Mouse (Mus musculus): ENCODE data around the gene Slc39a11. TPM values are rescaled to one million over a fixed set of nuclear protein-coding genes. Genes with fewer than 3 reads are reported as not detected.

The Slc39a11 gene
- polyA plus RNA-seq, 1 experiment from 2014 or later, result 23.5 TPM

- Histone ChIP-seq H3K27me3 (ENCODE audit: control insufficient read depth, insufficient read depth, low read length) (peaks cover 3% of the 10 kb centered on the region; the same call in 1 of the 2 replicates), H3K4me2 (ENCODE audit: low read depth, low read length) (no peak overlapping the region), H3K4me3 (ENCODE audit: low read depth, low read length) (no peak overlapping the region), H3K36me3 (ENCODE audit: control insufficient read depth, insufficient read depth, low read length) (no peaks in the 10 kb centered on the region), H3K9ac (replicated peaks; ENCODE audit: low read depth, low read length) (no peak overlapping the region), H3K9me3 (ENCODE audit: control insufficient read depth, low read length) (no peaks in the 10 kb centered on the region), H3K27ac (ENCODE audit: low read depth, low read length) (no peak overlapping the region), H3K4me1 (ENCODE audit: control insufficient read depth, insufficient read depth, low read length) (peaks cover 7% of the 10 kb centered on the region; the same call in 1 of the 2 replicates)
- 88% methylated on average over 7 of the region's 7 CpGs for WGBS
- no peak for ATAC-seq (ENCODE audit: low read depth)
These were observed 446.9 kb downstream of the Slc39a11 start for GRCm38 (mm10) chr11:113203008-113203407.

- WGBS, result under 1% methylated on average over 42 of the region's 42 CpGs
- H3K27me3 ChIP-seq (ENCODE audit: control insufficient read depth, insufficient read depth, low read length), result peaks cover 3% of the 10 kb centered on the region; the same call in 1 of the 2 replicates
- ATAC-seq (ENCODE audit: low read depth), result peak; percentile 93
These were observed 448.3 kb downstream of the Slc39a11 start for GRCm38 (mm10) chr11:113201470-113201997.

GRCm38 (mm10) chr11:113200901-113201300 is 449.0 kb downstream of the Slc39a11 start:
- Histone ChIP-seq H3K36me3 (ENCODE audit: control insufficient read depth, insufficient read depth, low read length) (no peaks in the 10 kb centered on the region), H3K9ac (replicated peaks; ENCODE audit: low read depth, low read length) (peak overlapping the region; percentile 55), H3K9me3 (ENCODE audit: control insufficient read depth, low read length) (no peaks in the 10 kb centered on the region), H3K27me3 (ENCODE audit: control insufficient read depth, insufficient read depth, low read length) (peaks cover 3% of the 10 kb centered on the region; the same call in 1 of the 2 replicates), H3K4me1 (ENCODE audit: control insufficient read depth, insufficient read depth, low read length) (peaks cover 11% of the 10 kb centered on the region; the same call in 1 of the 2 replicates), H3K4me2 (ENCODE audit: low read depth, low read length) (peak overlapping the region; percentile 90), H3K27ac (ENCODE audit: low read depth, low read length) (peak overlapping the region; percentile 84; the same call in 1 of the 2 replicates), H3K4me3 (ENCODE audit: low read depth, low read length) (peak overlapping the region; percentile 53)
- 0 out of 2 replicates have a peak, but pooled peaks have one; percentile 20 for ATAC-seq (ENCODE audit: low read depth)
- WGBS, result 4% methylated on average over 15 of the region's 15 CpGs

More at GRCm38 (mm10) chr11:113201470-113201997, 448.3 kb downstream of the Slc39a11 start:
- H3K9ac ChIP-seq (replicated peaks; ENCODE audit: low read depth, low read length), result peak overlapping the region; percentile 55
- H3K4me2 ChIP-seq (ENCODE audit: low read depth, low read length), result peak overlapping the region; percentile 90
- H3K36me3 ChIP-seq (ENCODE audit: control insufficient read depth, insufficient read depth, low read length), result no peaks in the 10 kb centered on the region
- H3K4me3 ChIP-seq (ENCODE audit: low read depth, low read length), result peak overlapping the region; percentile 53
- no peaks in the 10 kb centered on the region for H3K9me3 ChIP-seq (ENCODE audit: control insufficient read depth, low read length)
- peak overlapping the region; percentile 84 for H3K27ac ChIP-seq (ENCODE audit: low read depth, low read length)
- peaks cover 11% of the 10 kb centered on the region; the same call in 1 of the 2 replicates for H3K4me1 ChIP-seq (ENCODE audit: control insufficient read depth, insufficient read depth, low read length)

DNA sequence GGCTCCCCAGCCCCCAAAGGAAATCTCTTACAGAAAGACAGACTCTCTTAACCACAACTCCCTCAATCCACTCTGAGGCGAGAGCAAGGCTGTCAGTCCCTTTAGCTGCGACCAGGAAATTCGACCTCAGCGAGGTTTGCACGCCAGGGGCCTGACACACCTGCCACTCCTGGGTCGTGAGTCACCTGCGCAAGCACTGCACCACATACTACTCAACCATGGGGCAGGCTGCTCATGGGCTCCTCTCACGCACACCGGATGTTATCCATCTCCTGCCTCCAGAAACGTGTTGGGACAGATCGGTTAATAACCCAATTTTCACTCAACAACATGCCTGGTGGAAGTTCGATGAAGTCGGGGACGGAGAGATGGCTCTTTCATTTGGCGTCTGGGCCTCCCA is 451.3 kb downstream of the Slc39a11 start:
- Histone ChIP-seq H3K9ac (replicated peaks; ENCODE audit: low read depth, low read length) (no peak overlapping the region), H3K4me1 (ENCODE audit: control insufficient read depth, insufficient read depth, low read length) (peaks cover 11% of the 10 kb centered on the region; the same call in 1 of the 2 replicates), H3K4me3 (ENCODE audit: low read depth, low read length) (no peak overlapping the region), H3K9me3 (ENCODE audit: control insufficient read depth, low read length) (no peaks in the 10 kb centered on the region), H3K27me3 (ENCODE audit: control insufficient read depth, insufficient read depth, low read length) (peaks cover 3% of the 10 kb centered on the region; the same call in 1 of the 2 replicates), H3K36me3 (ENCODE audit: control insufficient read depth, insufficient read depth, low read length) (no peaks in the 10 kb centered on the region), H3K27ac (ENCODE audit: low read depth, low read length) (no peak overlapping the region), H3K4me2 (ENCODE audit: low read depth, low read length) (peak overlapping the region; percentile 90)
- 83% methylated on average over 15 of the region's 15 CpGs for WGBS
- ATAC-seq (ENCODE audit: low read depth), result no peak

DNA sequence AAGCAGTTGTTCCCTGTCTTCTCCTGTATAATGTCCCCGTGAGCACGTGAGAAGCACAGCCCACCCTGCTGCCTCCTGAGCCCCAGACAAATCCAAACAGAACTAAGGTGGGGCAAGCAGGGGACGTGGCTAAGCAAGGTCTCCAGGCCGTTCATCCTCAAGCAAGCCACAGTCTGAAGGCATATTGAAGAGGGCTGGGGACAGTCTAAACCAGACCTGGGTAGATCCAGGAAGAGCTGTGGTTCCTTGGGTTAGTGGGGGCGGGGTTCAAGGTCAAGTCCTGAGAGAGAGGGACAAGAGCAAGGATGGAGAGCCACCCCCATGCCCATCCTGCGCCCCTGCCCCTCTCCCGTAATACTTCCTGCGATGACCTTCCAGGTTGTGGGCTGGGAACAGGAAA is 452.3 kb downstream of the Slc39a11 start:
- peaks cover 11% of the 10 kb centered on the region; the same call in 1 of the 2 replicates for H3K4me1 ChIP-seq (ENCODE audit: control insufficient read depth, insufficient read depth, low read length)
- peak overlapping the region; percentile 4; the same call in 1 of the 2 replicates for H3K4me2 ChIP-seq (ENCODE audit: low read depth, low read length)
- peaks cover 3% of the 10 kb centered on the region; the same call in 1 of the 2 replicates for H3K27me3 ChIP-seq (ENCODE audit: control insufficient read depth, insufficient read depth, low read length)
- no peaks in the 10 kb centered on the region for H3K9me3 ChIP-seq (ENCODE audit: control insufficient read depth, low read length)
- WGBS, result 89% methylated on average over 8 of the region's 8 CpGs
- no peak overlapping the region for H3K27ac ChIP-seq (ENCODE audit: low read depth, low read length)
- H3K4me3 ChIP-seq (ENCODE audit: low read depth, low read length), result no peak overlapping the region
- no peaks in the 10 kb centered on the region for H3K36me3 ChIP-seq (ENCODE audit: control insufficient read depth, insufficient read depth, low read length)
- H3K9ac ChIP-seq (replicated peaks; ENCODE audit: low read depth, low read length), result no peak overlapping the region
- ATAC-seq (ENCODE audit: low read depth), result no peak

DNA sequence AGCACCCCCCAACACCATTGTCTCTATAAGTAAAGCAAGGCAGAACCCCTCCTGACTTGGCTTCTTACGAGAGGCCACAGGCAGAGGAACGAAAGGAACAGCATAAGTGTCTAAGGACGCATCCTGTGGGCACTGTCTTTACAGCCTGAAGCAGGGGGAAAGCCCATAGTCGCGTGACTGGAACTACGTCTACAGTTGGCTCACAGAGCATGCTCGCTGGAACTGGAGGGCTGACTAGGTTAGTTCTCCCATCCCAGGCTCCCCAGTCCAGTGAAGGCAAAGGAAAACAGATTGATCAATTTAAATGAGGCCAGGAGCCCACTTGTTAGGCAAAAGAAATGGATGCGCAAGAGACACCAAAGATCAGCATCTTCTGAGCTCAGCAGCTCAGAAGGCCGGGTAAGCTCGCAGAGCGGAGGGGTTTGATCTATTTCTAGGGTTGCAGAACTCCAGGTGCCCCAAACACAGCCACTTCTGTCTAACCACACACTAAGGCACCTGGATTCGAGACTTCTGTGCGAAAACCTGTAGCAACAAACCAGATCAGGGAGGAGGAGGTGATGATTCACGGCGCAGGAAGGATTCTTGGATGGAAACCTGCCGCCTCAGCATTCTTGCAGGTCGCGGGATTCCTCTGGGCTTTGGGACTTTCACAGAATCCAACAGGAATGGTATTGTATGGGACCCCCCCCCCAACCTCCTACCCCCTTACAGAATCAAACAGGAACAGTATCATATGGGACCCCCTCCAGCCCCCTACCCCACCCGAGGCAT is 453.5 kb downstream of the Slc39a11 start:
- no peak overlapping the region for H3K9ac ChIP-seq (replicated peaks; ENCODE audit: low read depth, low read length)
- H3K27me3 ChIP-seq (ENCODE audit: control insufficient read depth, insufficient read depth, low read length), result peaks cover 3% of the 10 kb centered on the region; the same call in 1 of the 2 replicates
- H3K36me3 ChIP-seq (ENCODE audit: control insufficient read depth, insufficient read depth, low read length), result no peaks in the 10 kb centered on the region
- no peak overlapping the region for H3K4me2 ChIP-seq (ENCODE audit: low read depth, low read length)
- no peak overlapping the region for H3K27ac ChIP-seq (ENCODE audit: low read depth, low read length)
- H3K4me3 ChIP-seq (ENCODE audit: low read depth, low read length), result no peak overlapping the region
- H3K4me1 ChIP-seq (ENCODE audit: control insufficient read depth, insufficient read depth, low read length), result peaks cover 16% of the 10 kb centered on the region; the same call in 1 of the 2 replicates
- WGBS, result 84% methylated on average over 19 of the region's 19 CpGs
- ATAC-seq (ENCODE audit: low read depth), result no peak
- no peaks in the 10 kb centered on the region for H3K9me3 ChIP-seq (ENCODE audit: control insufficient read depth, low read length)

Other genes starting within 250 kb of the Slc39a11 start
- 9.9 and 14.2 TPM in 2 replicates for gene Sstr2, start 30.7 kb downstream of the Slc39a11 start, polyA plus RNA-seq (2014; fragmentation: Nextera tagmentation; extraction: Ambion mirVana)
- gene Cog1, start 910 bp downstream of the Slc39a11 start, polyA plus RNA-seq (2014; fragmentation: Nextera tagmentation; extraction: Ambion mirVana), result 35.0 and 36.3 TPM in 2 replicates
- gene Fam104a, start 34.1 kb upstream of the Slc39a11 start, polyA plus RNA-seq (2014; fragmentation: Nextera tagmentation; extraction: Ambion mirVana), result 41.4 and 45.3 TPM in 2 replicates
- 23.1 and 27.6 TPM in 2 replicates for gene D11Wsu47e, start 34.3 kb upstream of the Slc39a11 start, polyA plus RNA-seq (2014; fragmentation: Nextera tagmentation; extraction: Ambion mirVana)
- gene Cpsf4l, start 59.9 kb upstream of the Slc39a11 start, polyA plus RNA-seq (2014; fragmentation: Nextera tagmentation; extraction: Ambion mirVana), result 0.31 and 0.72 TPM in 2 replicates
- gene Cdc42ep4, start 101.8 kb upstream of the Slc39a11 start, polyA plus RNA-seq (2014; fragmentation: Nextera tagmentation; extraction: Ambion mirVana), result 37.0 and 41.4 TPM in 2 replicates

Data from neural tube, embryonic 14.5 days (tissue).